Mouse (Mus musculus): ENCODE data around the gene Plod2. TPM values are rescaled to one million over a fixed set of nuclear protein-coding genes. Genes with fewer than 3 reads are reported as not detected.

Gene Plod2
- polyA plus RNA-seq, 1 experiment from 2014 or later, result 15.7 TPM

- no peak overlapping the region for H3K9ac ChIP-seq (replicated peaks; ENCODE audit: low read depth)
- TF ChIP-seq EP300 (IDR thresholded peaks at IDR 0.05), result no peak
- TF ChIP-seq CTCF (IDR thresholded peaks at IDR 0.05), result no peak
- H3K27me3 ChIP-seq (replicated peaks; ENCODE audit: insufficient read depth, low read length), result no peaks in the 10 kb centered on the region
- H3K4me3 ChIP-seq (ENCODE audit: low read depth, low read length), result no peak overlapping the region
- H3K27ac ChIP-seq (ENCODE audit: low read length), result no peak overlapping the region
- no peak for ATAC-seq
- WGBS, result 26% methylated on average over 1 of the region's 1 CpGs
- H3K36me3 ChIP-seq (ENCODE audit: insufficient read depth, low read length), result no peaks in the 10 kb centered on the region
- no peak for DNase-seq (ENCODE audit: low spot score)
- no peaks in the 10 kb centered on the region for H3K9me3 ChIP-seq (ENCODE audit: low read length)
- no peak overlapping the region for H3K4me2 ChIP-seq (replicated peaks; ENCODE audit: low read depth, low read length)
- H3K4me1 ChIP-seq (ENCODE audit: insufficient read depth, low read depth, low read length), result no peaks in the 10 kb centered on the region
Observed at GRCm38 (mm10) chr9:92641717-92642116, 99.7 kb downstream of the Plod2 start.

Other genes starting within 250 kb of the Plod2 start
- gene 1700057G04Rik, start 232.8 kb upstream of the Plod2 start, polyA plus RNA-seq (2015; fragmentation: Nextera tagmentation; extraction: Ambion mirVana), result not detected in 2 replicates
- gene Plscr4, start 84.8 kb upstream of the Plod2 start, polyA plus RNA-seq (2015; fragmentation: Nextera tagmentation; extraction: Ambion mirVana), result 23.3 and 28.5 TPM in 2 replicates

Data from lung, postnatal 0 days (tissue).